Mouse (Mus musculus): Measurements from ENCODE around the gene Rnf34. TPM values are rescaled to one million over a fixed set of nuclear protein-coding genes. Genes with fewer than 3 reads are reported as not detected.

Rnf34 gene
- polyA plus RNA-seq (2015; fragmentation: Nextera tagmentation; extraction: Ambion mirVana): 35.8 and 37.9 TPM in 2 replicates

- DNase-seq (ENCODE audit: low spot score): peak; percentile 99
Measured at GRCm38 (mm10) chr5:122849521-122850318, at the start of gene Rnf34. Gene Rnf34, plus strand, starts transcription at chr5:122850048.

GRCm38 (mm10) chr5:122800345-122801010, 49.4 kb upstream of the Rnf34 start:
- DNase-seq (ENCODE audit: low spot score): no peak

GRCm38 (mm10) chr5:122801684-122802083, 48.2 kb upstream of the Rnf34 start:
- no peak for DNase-seq (ENCODE audit: low spot score)

GRCm38 (mm10) chr5:122802706-122803105, 47.1 kb upstream of the Rnf34 start:
- no peak for DNase-seq (ENCODE audit: low spot score)

- no peak for DNase-seq (ENCODE audit: low spot score)
Measured at GRCm38 (mm10) chr5:122805503-122805902, 44.3 kb upstream of the Rnf34 start.

GRCm38 (mm10) chr5:122811364-122812079, 38.3 kb upstream of the Rnf34 start:
- peak; percentile 83 for DNase-seq (ENCODE audit: low spot score)

GRCm38 (mm10) chr5:122812699-122813098, 37.1 kb upstream of the Rnf34 start:
- no peak for DNase-seq (ENCODE audit: low spot score)

GRCm38 (mm10) chr5:122820777-122821523, 28.9 kb upstream of the Rnf34 start, which contains the start of gene Anapc5:
Gene Anapc5, minus strand, starts transcription at chr5:122821339.
- peak; percentile 98 for DNase-seq (ENCODE audit: low spot score)

GRCm38 (mm10) chr5:122821524-122821885, 28.3 kb upstream of the Rnf34 start:
- no peak for DNase-seq (ENCODE audit: low spot score)

- no peak for DNase-seq (ENCODE audit: low spot score)
Measured at GRCm38 (mm10) chr5:122822441-122822840, 27.4 kb upstream of the Rnf34 start.

GRCm38 (mm10) chr5:122823976-122824375, 25.9 kb upstream of the Rnf34 start:
- peak; percentile 44 for DNase-seq (ENCODE audit: low spot score)

GRCm38 (mm10) chr5:122824450-122824849, 25.4 kb upstream of the Rnf34 start:
- peak; percentile 82 for DNase-seq (ENCODE audit: low spot score)

- no peak for DNase-seq (ENCODE audit: low spot score)
Measured at GRCm38 (mm10) chr5:122825099-122825498, 24.7 kb upstream of the Rnf34 start.

GRCm38 (mm10) chr5:122832536-122832935, 17.3 kb upstream of the Rnf34 start:
- DNase-seq (ENCODE audit: low spot score): peak; percentile 67

- DNase-seq (ENCODE audit: low spot score): peak; percentile 15
Measured at GRCm38 (mm10) chr5:122832996-122833395, 16.9 kb upstream of the Rnf34 start.

GRCm38 (mm10) chr5:122841126-122841525, 8.7 kb upstream of the Rnf34 start:
- DNase-seq (ENCODE audit: low spot score): no peak

GRCm38 (mm10) chr5:122843799-122844198, 6.0 kb upstream of the Rnf34 start:
- no peak for DNase-seq (ENCODE audit: low spot score)

- DNase-seq (ENCODE audit: low spot score): no peak
Measured at GRCm38 (mm10) chr5:122850319-122851002, 613 bp downstream of the Rnf34 start.

- no peak for DNase-seq (ENCODE audit: low spot score)
Measured at GRCm38 (mm10) chr5:122852611-122853010, 2.8 kb downstream of the Rnf34 start.

GRCm38 (mm10) chr5:122855858-122856257, 6.0 kb downstream of the Rnf34 start:
- DNase-seq (ENCODE audit: low spot score): peak; percentile 30

GRCm38 (mm10) chr5:122863053-122863452, 13.2 kb downstream of the Rnf34 start:
- no peak for DNase-seq (ENCODE audit: low spot score)

Data from thymus, postnatal 0 days (tissue).